Mouse (Mus musculus) heart, postnatal 4 days (tissue): ENCODE results near the gene Sh3gl2. TPM values are rescaled to one million over a fixed set of nuclear protein-coding genes. Genes with fewer than 3 reads are reported as not detected.

Experiments
- DNase-seq: peaks from one replicate; pipeline ENCODE4 v3.0.0; 2021
- total RNA-seq, 2 experiments: library from RNA; stranded (reverse); gene quantifications; 2 replicates each; pipeline ENCODE4 v1.2.3; 2021

The Sh3gl2 gene
- total RNA-seq, 2 experiments from 2014 or later = 1.1 to 1.7 TPM

DNA sequence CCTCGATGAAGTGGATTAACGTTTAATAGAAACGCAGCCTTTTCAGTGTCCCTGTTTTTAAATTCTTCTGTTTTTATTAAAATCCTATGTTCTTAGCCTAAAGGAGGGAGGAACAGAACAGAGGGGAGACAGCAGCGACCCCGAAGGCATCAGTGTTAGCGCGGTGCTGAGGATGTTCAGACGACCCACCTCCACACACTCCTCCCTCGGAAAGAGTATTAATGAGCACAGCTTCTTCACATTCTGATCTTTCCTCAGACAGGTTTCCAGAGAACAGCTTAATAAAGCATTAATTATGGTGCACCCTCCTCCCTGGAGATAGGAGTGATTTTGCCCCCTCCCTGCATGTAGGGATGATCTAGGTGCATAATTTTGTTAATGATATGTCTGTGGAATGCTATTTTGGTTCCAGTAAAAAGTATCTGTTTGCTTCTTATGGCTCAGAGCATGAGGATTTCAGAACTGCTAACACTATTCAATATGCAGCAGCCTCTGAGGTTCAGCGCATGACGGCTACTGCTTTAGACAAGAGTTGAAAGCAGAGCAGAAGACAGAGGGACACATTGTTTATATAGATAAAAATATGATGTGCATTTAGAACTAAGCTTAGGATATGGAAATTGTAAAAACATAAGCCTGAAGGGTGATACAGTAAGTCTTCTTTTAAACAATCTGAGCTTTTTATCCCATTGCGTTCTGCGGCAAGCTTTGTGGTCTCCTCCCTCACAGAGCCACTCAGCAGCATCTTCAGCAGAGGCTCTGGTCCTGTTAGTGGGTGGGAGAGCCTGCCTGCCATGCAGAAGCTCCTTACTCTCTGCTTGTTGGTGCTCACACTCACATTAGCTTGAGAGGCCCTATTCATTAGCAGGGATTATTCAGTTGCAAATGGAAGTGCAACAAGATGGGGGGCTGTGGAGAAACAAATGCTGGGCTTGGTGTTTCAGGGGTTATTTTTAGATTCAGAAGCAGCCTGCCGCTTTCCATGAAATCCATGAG lies 27.8 kb downstream of the Sh3gl2 start:
- DNase-seq = no peak

DNA sequence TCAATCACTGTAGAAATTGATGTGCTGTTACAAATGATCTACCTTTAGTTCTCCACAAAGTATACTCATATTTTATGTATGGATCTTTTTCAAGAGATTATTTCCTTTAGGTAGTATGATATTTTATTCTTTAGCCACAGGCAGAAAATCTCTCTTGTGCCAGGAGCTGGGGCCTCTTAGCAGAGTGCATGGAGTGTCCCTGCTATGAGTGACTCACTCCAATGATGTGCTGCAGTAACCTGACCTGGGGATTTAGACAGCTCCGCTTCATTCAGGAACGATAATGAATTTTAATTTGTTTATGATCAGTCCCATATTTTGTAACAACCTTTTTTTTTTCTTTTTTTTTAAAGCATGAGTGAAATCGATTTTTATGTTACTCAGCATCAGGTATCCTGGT lies 36.7 kb downstream of the Sh3gl2 start:
- DNase-seq = no peak

DNA sequence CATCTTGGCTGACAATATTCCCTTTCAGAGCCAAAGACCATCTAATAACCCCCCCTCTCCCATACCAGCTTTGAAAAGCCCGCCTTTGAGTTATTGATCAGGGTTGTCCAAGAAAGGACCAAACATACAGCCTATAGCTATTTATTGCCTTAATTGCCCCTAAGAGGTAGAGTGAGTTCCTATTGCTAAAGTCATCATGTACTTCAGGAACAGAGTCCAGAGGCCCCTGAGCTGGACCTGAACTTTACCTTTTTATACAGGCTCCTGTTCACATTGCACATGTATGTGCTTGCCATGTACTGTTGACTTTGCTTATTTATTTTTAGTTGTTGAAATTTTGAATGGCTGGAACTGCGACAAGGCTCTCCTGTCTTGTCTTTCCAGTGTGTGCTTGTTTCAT lies 37.6 kb downstream of the Sh3gl2 start:
- DNase-seq = no peak

- no peak for DNase-seq
Observed at GRCm38 (mm10) chr4:85248673-85249072, 43.7 kb downstream of the Sh3gl2 start.

GRCm38 (mm10) chr4:85250271-85250670 lies 45.3 kb downstream of the Sh3gl2 start:
- DNase-seq = no peak

DNA sequence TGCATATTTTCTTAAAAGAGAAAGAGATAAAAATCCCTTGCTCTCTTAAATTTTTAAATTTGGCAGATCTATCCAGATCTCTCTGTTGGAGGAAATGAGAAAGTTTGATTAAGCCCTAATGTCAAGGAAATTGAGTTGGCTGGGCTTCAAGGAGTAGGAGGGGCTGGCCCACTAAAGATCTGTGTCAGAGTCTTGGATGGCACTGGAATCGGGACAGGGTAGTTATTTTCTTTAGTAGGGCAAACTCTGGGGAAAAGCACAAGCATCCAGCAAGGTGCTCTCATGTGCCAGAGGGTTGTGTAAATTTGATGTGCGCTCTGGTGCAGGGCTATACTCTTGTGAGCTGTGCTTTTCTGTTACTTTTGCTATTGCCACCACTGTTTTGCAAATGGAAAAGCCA lies 45.9 kb downstream of the Sh3gl2 start:
- DNase-seq = no peak

GRCm38 (mm10) chr4:85255771-85256389 lies 51.0 kb downstream of the Sh3gl2 start:
- DNase-seq = no peak

DNA sequence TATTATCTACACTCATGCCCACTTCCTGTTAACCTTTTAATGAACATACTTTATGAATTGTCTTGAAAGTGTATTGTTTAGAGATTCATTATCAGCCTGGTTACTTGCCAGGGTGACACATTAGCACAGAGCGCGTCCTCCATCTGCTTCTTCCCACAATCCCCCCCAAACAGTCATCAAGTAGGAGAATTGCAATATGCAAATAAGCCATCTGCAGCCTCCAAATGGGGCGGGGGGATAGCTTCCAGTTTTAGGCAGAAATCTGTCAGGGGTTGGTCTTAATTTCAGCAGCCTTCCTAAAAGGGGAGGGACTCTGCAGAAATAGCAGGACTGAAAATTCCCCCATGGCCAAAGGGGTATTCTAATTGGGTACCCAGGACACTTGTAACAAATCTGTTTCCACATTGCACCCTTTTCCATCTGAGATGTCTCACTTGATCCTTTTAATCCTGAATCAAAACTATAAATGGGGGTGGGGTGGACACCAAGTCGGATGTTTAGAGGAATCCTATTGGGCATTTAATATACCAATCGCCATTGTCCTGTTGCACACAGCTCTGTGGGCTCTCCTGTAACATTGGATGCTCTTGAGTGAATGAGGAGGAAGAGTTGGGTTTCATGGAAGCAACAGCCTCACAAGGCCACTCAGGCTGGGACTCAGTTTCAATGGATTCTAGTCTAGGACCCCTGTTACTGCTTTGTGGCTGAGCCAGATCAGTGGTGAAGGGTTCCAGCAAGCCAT lies 51.7 kb downstream of the Sh3gl2 start:
- no peak for DNase-seq

- DNase-seq = no peak
Observed at GRCm38 (mm10) chr4:85257771-85258341, 52.9 kb downstream of the Sh3gl2 start.

DNA sequence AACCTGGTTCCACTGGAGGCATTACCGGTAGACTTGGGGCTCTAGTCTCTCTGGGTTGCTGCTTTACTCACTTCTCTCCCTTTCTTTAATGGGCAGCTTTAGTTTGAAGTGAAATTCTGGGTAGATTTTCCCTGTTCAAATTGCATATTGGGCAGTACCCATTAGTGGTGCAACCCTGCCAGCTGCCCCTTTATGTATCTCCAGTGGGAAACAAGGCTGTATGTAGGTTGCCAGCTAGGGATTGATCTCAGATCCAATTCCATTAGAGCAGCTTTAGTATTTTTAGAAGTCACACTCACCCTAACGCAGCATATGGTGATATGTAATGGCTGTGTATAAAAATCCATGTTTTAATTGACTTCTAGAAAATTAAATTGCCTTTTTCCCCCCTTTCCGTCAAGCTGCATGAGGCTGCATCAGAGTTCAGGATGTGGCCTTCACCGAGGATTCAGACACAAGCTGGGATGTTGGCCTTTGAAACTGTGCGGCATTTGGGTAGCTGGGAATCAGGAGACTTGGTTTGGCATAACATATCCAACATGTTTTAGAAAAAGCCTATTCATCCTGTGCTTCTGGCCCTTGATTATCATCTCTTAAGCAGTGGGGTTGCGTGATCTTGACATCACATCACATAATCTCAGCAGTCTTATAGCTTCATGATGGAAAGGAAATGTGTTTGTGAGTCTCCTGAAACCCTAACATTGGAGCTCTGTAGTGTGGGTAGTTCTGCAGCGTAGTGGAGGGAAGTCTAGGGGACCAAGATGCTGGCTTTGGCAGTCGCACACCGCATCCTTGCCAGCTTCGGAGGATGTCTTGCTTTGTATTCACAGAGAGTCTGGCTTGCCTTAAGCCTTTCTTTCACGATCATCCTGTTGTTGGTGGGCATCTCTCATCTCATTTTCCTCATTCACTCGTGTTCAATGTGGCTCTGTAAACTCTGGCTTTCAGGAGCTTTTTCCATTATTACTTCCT lies 56.0 kb downstream of the Sh3gl2 start:
- no peak for DNase-seq

DNA sequence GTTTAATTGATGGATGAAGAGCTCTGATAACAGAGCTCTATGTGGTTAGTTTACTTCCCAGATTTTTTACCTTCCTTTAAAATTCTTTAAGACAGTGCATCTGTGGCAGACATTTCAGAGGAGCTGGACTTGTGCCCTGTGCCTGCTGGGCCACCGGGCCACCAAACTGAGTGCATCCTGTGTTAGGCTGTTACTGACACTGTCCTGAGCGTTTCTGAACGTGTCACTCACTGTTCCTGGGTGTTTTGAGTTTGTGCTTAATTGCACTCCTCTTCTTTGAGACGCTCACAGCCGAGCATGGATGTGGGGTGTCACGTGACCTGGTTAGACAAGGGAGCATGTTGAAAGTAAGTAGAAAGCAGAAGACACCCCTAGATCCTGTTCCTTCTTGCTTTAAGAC lies 57.2 kb downstream of the Sh3gl2 start:
- no peak for DNase-seq

GRCm38 (mm10) chr4:85262606-85263005 lies 57.7 kb downstream of the Sh3gl2 start:
- DNase-seq = no peak

DNA sequence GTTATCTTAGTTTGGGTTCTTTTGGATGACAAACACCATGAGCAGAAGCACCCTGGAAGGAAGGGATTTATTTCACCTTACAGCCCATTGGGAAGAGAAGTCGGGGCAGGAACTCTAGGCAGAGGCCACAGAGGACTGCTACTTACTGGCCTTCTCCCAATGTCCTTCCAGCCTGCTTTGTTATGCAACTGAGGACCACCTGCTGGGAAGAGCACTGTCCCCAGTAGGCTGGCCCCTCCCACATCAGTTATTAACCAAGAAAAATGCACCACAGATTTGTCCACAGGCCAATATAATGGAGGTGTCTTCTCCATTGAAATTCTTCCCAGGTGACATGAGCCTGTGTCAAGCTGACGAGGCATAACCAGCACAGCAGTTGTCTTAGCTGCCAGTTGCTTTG lies 62.5 kb downstream of the Sh3gl2 start:
- no peak for DNase-seq

DNA sequence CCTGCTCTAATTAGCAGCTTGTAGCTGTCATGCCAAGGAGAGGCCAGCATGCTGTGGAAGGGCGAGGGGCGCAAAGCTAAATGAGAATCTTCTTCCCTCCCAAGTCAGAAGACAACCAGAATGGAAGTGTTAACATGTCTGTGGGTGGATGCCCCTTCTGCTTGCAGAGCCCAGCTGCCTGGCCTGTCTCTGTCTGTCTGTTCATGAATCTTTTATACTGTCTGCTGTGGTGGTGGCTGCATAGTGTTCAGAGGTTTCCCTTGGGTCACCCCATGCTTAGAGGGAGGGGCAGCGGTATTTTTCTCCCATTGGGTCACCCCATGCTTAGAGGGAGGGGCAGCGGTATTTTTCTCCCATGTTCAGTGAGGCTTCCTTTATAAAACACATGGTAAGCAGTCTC lies 68.0 kb downstream of the Sh3gl2 start:
- DNase-seq = no peak

DNA sequence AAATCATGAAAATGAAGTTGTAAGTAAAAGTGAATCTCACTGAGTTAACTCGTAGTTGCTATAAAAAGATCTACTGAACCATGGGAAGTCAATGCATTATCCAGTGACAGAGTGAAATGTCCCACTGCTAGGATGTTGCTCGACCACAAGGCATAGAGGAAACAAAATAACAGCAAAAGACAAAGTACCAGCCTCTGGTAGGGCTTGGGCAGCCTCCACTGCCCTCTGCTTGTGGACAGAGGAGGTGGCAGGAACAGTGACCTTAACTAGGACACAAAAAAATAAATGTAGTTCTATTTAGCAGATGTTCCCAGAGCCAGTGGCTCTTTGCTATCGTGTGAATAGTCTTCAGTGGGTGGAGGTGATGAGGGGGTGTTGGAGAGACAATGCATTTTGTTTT lies 68.5 kb downstream of the Sh3gl2 start:
- no peak for DNase-seq

- no peak for DNase-seq
Observed at GRCm38 (mm10) chr4:85283151-85283550, 78.2 kb downstream of the Sh3gl2 start.

- no peak for DNase-seq
Observed at GRCm38 (mm10) chr4:85289990-85290389, 85.1 kb downstream of the Sh3gl2 start.

DNA sequence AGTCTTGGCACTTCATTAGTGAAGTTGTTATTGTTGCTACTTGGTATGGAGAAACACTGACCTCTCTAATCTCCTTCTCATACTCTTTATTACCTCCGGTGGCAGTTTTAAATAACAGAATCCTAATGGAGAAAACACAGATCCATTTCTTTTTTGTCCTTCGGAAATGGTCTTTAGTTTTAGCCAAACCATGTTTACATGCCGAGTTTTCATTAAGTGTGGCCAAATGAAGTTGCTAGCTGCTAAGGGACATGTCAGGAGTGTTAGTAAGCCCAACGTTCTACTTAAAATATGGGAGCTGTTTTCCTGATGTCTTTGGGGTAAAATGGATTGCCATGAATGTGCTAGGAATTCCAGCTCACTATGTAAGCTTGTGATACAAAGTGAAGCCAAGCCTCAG lies 86.4 kb downstream of the Sh3gl2 start:
- no peak for DNase-seq

DNA sequence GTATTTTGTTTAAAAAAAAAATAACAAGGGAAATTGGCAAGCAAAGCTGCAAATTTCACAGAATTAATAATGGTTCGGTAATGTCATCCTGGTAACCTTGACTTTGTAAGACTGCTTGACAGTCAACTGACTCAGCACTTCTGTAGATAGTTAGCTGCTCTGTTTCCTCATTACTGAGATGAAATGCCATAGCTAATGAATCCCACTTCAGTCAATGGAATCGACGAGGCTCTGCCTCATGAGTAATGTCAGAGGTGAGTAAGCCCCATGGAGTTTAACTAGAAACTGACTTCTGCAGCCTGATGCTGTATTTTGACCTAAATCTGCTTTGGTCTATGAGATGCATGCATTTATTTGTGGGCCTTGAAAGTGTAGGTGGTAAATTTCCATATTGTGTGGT lies 88.4 kb downstream of the Sh3gl2 start:
- no peak for DNase-seq

- DNase-seq = no peak
Observed at GRCm38 (mm10) chr4:85300610-85301405, 95.9 kb downstream of the Sh3gl2 start.
